Mouse (Mus musculus) kidney, postnatal 25 days (tissue): ENCODE data around the gene Rnf144b.

Source experiments
- DNase-seq, 2 experiments: peaks; one replicate each; pipeline ENCODE4 v3.0.0; 2021; ENCODE audit warnings: mixed read lengths in 2 of 2

The Rnf144b gene

DNA sequence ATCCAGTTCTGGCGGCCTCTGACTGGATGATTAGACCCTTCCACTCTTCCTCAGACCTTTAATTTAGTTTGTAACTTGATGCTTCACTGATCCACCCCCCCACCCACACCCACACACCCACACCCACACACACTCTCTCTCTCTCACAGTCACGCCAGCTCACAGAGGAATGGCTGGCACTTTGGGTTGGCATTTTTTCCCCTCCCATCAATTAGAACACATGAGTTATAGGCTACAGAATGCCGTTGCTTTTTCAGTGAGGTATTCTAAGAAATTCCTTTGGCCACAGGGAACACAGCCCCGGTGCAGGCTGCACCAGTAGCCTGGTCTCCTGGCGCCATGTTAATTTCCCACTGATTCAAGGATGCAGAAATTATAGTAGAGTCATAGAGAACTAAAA is 3.1 kb downstream of the Rnf144b start:
- no peak for DNase-seq

DNA sequence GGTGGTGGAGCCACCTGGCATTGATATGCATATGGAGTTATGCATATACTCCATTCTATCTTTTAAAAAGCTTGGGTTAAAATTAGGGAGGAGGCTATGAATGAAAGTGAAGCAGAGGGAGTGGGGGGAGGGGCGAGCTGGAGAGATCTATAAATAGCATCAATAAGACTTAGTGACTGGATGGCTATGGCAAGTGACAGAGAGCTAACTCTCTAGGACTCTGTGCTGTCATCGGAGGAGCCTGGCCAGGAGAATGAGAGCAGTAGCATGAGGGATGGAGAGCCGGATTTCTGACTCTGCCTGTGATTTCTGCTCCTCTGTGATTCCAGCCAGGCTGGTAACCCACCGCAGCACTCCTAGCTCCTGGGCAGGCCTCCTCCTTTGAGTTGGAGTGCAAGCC is 6.6 kb downstream of the Rnf144b start:
- no peak for DNase-seq

DNA sequence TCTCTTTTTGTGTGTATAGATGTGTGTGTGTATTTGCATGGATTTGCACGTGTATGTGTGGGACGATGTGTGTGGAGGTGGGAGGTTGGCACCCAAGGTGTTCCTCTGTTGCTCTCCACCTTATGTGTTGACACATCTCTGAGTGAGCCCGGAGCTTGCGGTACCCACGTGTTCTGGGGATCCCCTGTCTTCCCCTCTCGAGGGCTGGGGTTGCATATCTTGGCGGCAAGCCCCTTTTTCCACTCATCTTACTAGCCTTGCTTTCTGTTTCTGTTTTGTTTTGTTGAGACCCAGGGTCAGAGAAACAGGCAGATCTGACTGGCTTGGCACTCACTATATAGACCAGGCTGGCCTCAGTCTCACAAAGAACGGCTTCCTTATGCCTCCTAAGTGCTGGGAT is 10.6 kb downstream of the Rnf144b start:
- no peak for DNase-seq

- no peak for DNase-seq
Measured at GRCm38 (mm10) chr13:47134836-47135235, 12.4 kb downstream of the Rnf144b start.

- no peak for DNase-seq
Measured at GRCm38 (mm10) chr13:47135741-47136140, 13.3 kb downstream of the Rnf144b start.

DNA sequence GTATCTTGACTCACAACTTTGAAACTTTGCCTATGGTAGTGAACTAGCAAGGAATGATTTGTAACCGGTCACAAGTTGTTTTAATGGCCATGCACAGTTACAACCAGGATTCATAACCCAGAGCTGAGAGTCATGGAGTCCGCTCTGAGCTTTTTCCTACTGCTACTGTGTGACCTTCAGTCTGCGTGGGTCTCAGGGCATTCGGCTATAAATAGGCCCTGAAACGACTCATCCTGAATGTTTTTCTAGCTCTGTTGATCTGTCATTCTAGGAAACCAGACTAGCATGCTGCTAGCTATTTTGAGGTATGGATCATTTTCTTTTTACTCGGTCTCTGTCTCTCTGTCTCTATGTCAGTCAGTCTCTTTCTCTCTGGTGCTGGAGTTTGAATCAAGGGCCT is 20.3 kb downstream of the Rnf144b start:
- no peak for DNase-seq

DNA sequence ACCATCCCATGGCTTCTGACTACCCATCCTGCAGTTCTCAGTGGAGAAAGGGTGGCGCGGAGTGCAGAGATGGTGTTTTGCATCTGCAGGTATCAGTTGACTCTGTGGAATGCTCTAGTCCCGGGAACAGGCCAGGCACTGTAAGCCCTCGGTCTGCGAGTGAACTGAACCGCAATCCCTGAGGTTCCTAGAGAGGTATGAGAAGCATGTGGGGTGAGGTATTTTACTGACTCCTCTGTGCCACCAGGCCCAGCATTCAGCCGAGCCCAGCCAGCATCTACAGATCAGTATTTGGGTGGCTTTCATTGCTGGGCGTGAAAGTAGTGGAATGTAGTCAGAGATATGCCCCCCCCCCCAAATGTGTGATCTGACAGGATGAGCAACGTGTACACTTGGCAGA is 23.5 kb downstream of the Rnf144b start:
- DNase-seq, result no peak

- no peak for DNase-seq
Measured at GRCm38 (mm10) chr13:47146388-47146787, 23.9 kb downstream of the Rnf144b start.

DNA sequence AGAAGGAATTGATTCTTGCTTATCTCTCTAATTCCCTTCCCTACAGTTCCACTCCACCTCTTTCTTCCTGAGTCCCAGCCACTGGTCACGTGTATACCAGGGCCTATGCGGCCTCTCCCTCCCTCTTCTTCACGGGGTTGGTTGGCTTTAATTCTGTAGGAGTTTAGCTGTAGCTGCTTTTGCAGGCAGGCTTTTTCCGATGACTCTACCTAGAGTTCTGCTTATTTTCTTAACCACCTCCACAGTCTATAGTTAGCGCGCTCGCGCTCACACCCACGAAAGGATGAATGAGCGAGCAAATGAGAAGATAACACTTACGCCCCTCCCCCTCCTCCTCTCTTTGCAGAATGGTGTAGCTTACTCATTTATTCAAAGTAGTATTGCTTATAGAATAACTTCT is 26.1 kb downstream of the Rnf144b start:
- no peak for DNase-seq

DNA sequence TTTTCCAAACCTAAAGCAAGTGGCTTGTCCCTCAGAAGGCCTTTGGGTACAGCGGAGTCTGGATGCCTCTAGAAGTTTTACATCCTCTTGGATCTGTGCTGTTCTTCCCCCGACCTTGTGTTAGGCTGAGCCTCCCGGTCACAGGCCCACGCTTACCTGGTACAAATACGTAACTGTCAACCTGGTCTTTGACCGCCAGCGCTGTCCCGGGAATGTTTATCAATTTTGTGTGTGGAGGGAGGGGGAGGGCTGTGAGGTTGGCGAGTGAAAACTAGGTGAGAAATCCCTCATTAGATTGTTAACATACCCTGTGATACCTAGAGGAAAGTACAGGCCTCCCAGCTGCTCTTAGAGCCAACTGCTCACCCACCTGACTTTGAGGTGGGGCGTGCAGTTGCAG is 27.5 kb downstream of the Rnf144b start:
- DNase-seq, result no peak

DNA sequence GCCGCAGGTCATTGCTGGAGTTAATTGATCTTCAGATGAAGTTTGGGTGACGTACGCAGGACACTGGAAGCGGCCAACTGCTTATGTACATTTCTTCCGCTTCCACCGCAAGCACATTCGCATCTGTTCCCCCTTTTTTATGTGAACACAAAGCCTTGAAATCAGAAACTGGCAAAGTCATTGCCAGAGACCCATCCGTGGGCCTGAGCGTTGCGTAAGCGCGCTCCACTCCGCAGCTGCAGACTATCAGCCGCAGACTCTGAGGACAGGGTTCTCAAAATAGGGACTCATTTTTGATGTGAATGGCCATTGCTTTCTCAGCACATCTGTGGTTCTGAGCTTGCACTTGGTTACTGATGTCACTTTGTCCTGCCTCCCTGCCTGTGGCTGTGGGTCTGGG is 28.6 kb downstream of the Rnf144b start:
- DNase-seq, result no peak

- peak in 1 of 2 experiments; percentile 54 for DNase-seq
Measured at GRCm38 (mm10) chr13:47152390-47152789, 29.9 kb downstream of the Rnf144b start.

- DNase-seq, result no peak
Measured at GRCm38 (mm10) chr13:47153206-47153605, 30.8 kb downstream of the Rnf144b start.

DNA sequence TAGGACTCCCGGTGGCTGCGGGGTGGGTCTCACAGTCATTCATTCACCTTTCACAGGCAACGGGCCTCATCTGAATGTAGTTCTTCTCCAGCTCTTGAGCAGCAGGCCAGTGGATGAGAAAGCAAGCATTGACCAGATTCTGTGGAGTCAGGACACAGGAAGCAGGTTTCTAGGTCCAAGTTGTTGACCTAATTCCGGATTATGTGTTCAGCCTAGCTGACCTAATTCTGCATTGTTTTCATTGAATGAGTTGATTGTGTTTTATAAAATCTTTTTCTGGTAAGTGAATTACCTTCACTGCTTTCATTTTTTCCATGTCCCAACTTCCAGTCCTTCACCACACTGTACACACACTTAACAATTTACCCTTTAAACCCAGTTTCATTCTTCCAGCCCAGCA is 32.4 kb downstream of the Rnf144b start:
- no peak for DNase-seq

DNA sequence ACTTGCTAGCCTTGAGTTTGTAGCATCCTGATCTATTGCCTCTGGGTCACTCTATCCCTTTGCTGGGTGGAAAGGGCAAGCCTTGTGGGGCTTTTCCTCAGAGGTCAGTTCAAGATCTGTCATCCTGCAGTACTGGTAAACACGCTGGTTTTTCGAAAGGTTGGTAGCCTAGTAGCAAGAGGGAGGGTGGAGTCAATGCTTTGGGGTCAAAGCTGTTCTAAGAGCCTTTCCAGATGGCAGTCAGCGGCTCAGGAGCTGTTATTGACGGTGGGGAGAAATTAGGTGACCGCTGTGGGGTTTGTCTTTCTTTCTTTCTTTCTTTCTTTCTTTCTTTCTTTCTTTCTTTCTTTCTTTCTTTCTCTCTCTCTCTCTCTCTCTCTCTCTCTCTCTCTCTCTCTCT is 34.4 kb downstream of the Rnf144b start:
- DNase-seq, result no peak

GRCm38 (mm10) chr13:47162001-47162400 is 39.5 kb downstream of the Rnf144b start:
- no peak for DNase-seq

GRCm38 (mm10) chr13:47164732-47165131 is 42.3 kb downstream of the Rnf144b start:
- DNase-seq, result no peak

GRCm38 (mm10) chr13:47165261-47165660 is 42.8 kb downstream of the Rnf144b start:
- no peak for DNase-seq

GRCm38 (mm10) chr13:47168484-47168883 is 46.0 kb downstream of the Rnf144b start:
- no peak for DNase-seq

DNA sequence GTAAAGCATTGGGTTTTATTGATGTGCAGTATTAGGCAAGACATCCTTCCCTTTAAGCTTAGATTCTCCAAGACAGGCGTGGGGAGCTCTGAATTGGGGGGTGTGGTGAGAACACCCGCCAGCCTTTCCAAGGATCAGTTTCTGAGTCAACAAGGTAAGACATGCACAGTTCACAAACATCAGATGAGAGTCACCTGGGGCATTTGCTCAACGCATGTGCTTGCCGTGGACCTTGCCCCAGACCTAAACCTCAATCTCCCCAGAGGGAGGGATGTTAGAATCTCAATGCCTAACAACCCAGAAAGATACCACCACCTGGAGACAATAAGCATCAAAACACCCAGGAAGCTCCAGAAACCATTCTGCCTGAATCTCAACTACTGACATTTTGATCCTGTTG is 47.6 kb downstream of the Rnf144b start:
- DNase-seq, result no peak

DNA sequence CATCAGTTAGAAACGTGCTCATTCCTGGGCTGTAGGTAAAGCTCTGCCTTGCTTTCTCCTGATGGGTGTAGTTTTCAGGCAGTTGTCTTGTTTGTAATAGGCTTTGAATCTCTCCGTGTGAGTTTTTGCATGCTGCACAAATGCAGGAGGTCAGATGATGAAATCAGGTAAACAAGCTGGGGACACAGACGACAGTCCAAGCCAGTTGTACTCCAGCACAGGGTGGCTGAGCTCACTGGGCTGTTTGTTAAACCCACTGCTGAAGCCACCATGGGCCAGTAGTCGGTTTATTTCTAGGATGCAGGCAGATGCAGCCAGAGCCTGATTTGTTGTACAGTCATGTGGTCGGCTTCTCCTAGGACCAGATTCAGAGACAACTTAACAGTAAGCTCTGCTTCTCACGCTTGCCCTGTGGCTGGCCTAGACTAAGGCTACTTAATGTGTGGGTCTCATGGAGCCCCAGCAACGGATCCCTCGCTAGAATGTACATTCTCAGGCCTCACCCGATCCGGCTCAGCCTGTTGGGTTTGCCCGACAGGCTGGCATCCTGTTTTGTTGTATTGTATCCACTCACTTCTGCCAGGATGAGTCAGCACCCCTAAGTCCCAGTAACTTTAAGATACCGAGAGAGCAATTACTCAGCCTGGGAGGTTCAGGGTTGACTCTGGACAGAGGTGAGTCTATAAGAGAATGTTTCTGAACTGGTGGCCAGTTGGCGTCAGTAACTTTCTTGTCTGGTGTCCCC is 48.5 kb downstream of the Rnf144b start:
- no peak for DNase-seq

DNA sequence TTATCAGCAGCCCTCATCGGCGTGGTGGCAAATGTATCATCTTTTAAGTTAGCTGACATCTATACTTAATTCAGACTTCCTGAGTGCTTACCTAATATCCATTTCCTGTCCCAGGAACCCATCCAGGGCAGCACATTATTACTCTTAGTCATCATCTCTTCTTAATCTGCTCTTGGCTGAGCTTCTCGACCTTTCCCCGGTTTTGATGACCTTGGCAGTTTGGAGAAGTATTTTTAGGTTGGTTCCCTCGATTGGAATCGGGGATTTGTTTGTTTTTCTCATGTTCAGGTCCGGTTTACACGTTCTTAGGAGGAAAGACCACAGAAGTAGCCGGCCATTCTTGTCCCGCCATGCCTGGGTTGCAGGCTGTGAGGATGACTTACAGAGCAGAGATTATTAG is 50.4 kb downstream of the Rnf144b start:
- DNase-seq, result no peak

DNA sequence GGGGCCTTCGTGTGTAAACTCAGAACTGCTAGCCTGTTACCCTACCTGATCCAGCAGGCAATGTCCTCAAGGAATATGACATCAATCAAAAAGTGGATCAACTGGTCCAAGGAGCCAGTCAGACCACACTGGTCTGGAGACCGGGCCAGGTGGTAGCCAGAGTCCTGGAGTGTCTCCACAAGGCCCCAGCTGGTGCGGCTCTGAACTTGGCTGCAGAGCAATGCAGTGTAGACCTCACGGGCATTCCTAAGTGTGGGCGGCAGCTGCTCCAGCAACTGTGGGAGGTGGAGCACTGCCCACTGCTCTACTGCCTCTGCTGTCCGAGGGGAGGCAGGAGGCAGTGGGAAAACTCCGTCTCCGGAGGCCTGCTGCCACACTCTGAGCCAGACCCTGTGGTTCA is 55.7 kb downstream of the Rnf144b start:
- no peak for DNase-seq

DNA sequence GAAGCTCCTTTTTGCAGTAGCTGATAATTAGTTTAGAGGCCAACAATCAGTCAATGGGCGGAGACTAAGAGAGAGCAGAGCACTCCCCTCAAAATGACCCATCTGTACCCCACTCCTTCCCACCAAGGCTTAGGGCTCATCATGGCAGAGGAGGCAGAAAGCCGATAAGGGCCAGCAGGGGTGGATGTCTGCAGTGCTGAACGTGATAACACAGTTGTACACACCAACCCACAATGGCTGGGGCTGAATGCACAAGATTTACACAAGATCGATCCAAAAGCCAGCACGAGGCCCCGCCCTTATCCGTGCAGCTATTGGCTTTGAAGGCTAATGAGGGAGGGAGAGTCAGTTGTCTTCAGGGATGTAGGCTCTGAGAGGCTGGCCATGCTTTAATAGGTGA is 58.3 kb downstream of the Rnf144b start:
- no peak for DNase-seq

DNA sequence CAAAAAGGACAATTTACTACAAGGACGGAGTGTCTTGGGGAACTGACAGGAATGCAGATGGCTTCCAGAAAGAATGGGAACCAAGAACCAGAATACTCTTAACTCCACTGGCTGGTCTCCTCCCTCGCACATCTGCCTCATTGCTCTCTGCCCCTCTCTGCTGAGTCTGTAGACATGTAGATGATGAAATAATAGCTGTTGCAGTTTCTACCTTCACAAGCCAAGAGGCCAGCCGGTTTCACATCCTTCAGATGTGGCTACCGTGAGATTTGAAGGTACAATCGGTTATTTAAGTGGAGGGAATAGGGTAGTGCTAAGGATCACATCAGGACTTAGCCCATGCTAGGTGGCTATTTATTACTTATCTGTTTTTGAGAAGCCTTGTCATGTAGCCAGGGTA is 59.9 kb downstream of the Rnf144b start:
- DNase-seq, result no peak
